Comparison of ENCODE assay signal across 8 mouse cellular contexts in genomic region chr7:3629543-3630477, GRCm38 (mm10). TPM values are rescaled to one million over a fixed set of nuclear protein-coding genes. Genes with fewer than 3 reads are reported as not detected.
DNase-seq lines count a peak whose midpoint lies in the region; ATAC-seq and TF ChIP-seq lines count a peak whose summit lies in the region.

Gene Tfpt (minus strand): TSS chr7:3629929.
Gene Prpf31 (plus strand): TSS chr7:3629985.

- peaks cover 11% of the 10 kb centered on the region for H3K4me1 ChIP-seq in bone marrow macrophage, adult 2 months (ENCODE audit: control insufficient read depth, insufficient read depth, low read length)
- H3K4me1 ChIP-seq in embryonic fibroblast, embryonic 13.5 days (ENCODE audit: control insufficient read depth, insufficient read depth, low read length): peaks cover 8% of the 10 kb centered on the region; the same call in 1 of the 2 replicates
- H3K4me1 ChIP-seq in heart, embryonic 10.5 days: peaks cover 18% of the 10 kb centered on the region
- H3K4me1 ChIP-seq in kidney, embryonic 15.5 days: peaks cover 24% of the 10 kb centered on the region

- H3K9me3 ChIP-seq in heart, embryonic 10.5 days: no peaks in the 10 kb centered on the region
- H3K9me3 ChIP-seq in kidney, embryonic 15.5 days (replicated peaks): no peaks in the 10 kb centered on the region

- H3K9ac ChIP-seq in kidney, embryonic 15.5 days: peak within 1 kb of the TSS; percentile 77

- DNase-seq in A20 (ENCODE audit: low read depth, low spot score) (peak; percentile 97), liver (peak; percentile 91)
- DNase-seq in heart, embryonic 10.5 days (ENCODE audit: low spot score): peak; percentile 96
- DNase-seq in spleen, postnatal 4 days (ENCODE audit: low spot score in 2 of 2): peak; percentile 88 to 92

- 1% methylated on average over 47 of the region's 47 CpGs for WGBS in heart, embryonic 10.5 days
- WGBS in kidney, embryonic 15.5 days: 1% methylated on average over 47 of the region's 47 CpGs

- peak; percentile 92 for ATAC-seq in kidney, embryonic 15.5 days (replicated peaks; ENCODE audit: low FRiP score)
- ATAC-seq in monocyte, adult 5-6 weeks (replicated peaks; ENCODE audit: insufficient number of reproducible peaks, low FRiP score, low TSS enrichment, poor library complexity, severe bottlenecking): peak; percentile 85

- no peaks in the 10 kb centered on the region for H3K27me3 ChIP-seq in heart, embryonic 10.5 days (ENCODE audit: insufficient read depth, poor library complexity, severe bottlenecking)
- H3K27me3 ChIP-seq in kidney, embryonic 15.5 days: no peaks in the 10 kb centered on the region

- H3K4me2 ChIP-seq in kidney, embryonic 15.5 days: peak within 1 kb of the TSS; percentile 91

- peak; percentile 25; the same call in 1 of the 2 replicates for TF ChIP-seq CTCF in bone marrow macrophage, adult 2 months (IDR thresholded peaks at IDR 0.05; ENCODE audit: low read depth, low read length)
- TF ChIP-seq CTCF in embryonic fibroblast, embryonic 13.5 days (IDR thresholded peaks at IDR 0.05; ENCODE audit: borderline replicate concordance, insufficient read depth, low read length): no peak

- peak within 1 kb of the TSS; percentile 77 for H3K27ac ChIP-seq in bone marrow macrophage, adult 2 months (ENCODE audit: insufficient read depth, low read depth, low read length)
- H3K27ac ChIP-seq in embryonic fibroblast, embryonic 13.5 days (ENCODE audit: insufficient read depth, low read length): peak within 1 kb of the TSS; percentile 38
- peak within 1 kb of the TSS; percentile 91 for H3K27ac ChIP-seq in heart, embryonic 10.5 days
- H3K27ac ChIP-seq in kidney, embryonic 15.5 days: peak within 1 kb of the TSS; percentile 90

- H3K36me3 ChIP-seq in heart, embryonic 10.5 days: peaks cover 47% of the 10 kb centered on the region
- H3K36me3 ChIP-seq in kidney, embryonic 15.5 days: peaks cover 58% of the 10 kb centered on the region

- TF ChIP-seq POLR2A in bone marrow macrophage, adult 2 months (IDR thresholded peaks at IDR 0.05; ENCODE audit: borderline replicate concordance, low read depth, low read length): no peak
- peak; percentile 65 for TF ChIP-seq POLR2A in embryonic fibroblast, embryonic 13.5 days (IDR thresholded peaks at IDR 0.05; ENCODE audit: low read depth, low read length)

- peak within 1 kb of the TSS; percentile 77 for H3K4me3 ChIP-seq in bone marrow macrophage, adult 2 months (ENCODE audit: insufficient read depth, low read length)
- H3K4me3 ChIP-seq in embryonic fibroblast, embryonic 13.5 days (ENCODE audit: insufficient read depth, low read length): peak within 1 kb of the TSS; percentile 64
- peak within 1 kb of the TSS; percentile 78 for H3K4me3 ChIP-seq in heart, embryonic 10.5 days
- H3K4me3 ChIP-seq in kidney, embryonic 15.5 days (replicated peaks): peak within 1 kb of the TSS; percentile 76

RNA-seq across cellular contexts. Expression of gene Tfpt, which starts in this region (rescaled TPM):
- 22.6 and 24.4 TPM in 2 replicates for polyA plus RNA-seq in bone marrow macrophage, adult 2 months (2012; ENCODE audit: insufficient read depth, insufficient read length, missing spikeins)
- polyA plus RNA-seq in embryonic fibroblast, embryonic 13.5 days (2011; ENCODE audit: insufficient read length, low read depth, missing spikeins): 13.7 and 17.3 TPM in 2 replicates
- 19.4 and 34.5 TPM in 2 replicates for polyA plus RNA-seq in heart, embryonic 10.5 days (2016; fragmentation: Nextera tagmentation; extraction: Ambion mirVana)
- 22.6 and 23.9 TPM in 2 replicates for polyA plus RNA-seq in kidney, embryonic 15.5 days (2015; fragmentation: Nextera tagmentation; extraction: Ambion mirVana)
- 20.6 to 34.9 TPM (median 28.7 TPM) in 3 replicates for total RNA-seq in monocyte, adult 5-6 weeks (2017)

RNA-seq across cellular contexts. Expression of gene Prpf31, which starts in this region (rescaled TPM):
- 37.6 and 46.3 TPM in 2 replicates for polyA plus RNA-seq in bone marrow macrophage, adult 2 months (2012; ENCODE audit: insufficient read depth, insufficient read length, missing spikeins)
- polyA plus RNA-seq in embryonic fibroblast, embryonic 13.5 days (2011; ENCODE audit: insufficient read length, low read depth, missing spikeins): 42.2 and 51.8 TPM in 2 replicates
- polyA plus RNA-seq in heart, embryonic 10.5 days (2016; fragmentation: Nextera tagmentation; extraction: Ambion mirVana): 90.1 and 121 TPM in 2 replicates
- 110 and 116 TPM in 2 replicates for polyA plus RNA-seq in kidney, embryonic 15.5 days (2015; fragmentation: Nextera tagmentation; extraction: Ambion mirVana)
- total RNA-seq in monocyte, adult 5-6 weeks (2017): 50.9 to 63.8 TPM (median 57.8 TPM) in 3 replicates

Comparison
In these comparisons a context has a peak if more than half of its experiments do, and no peak if none do; other contexts are left out.
1. Peak in every context shown above with its lines: DNase-seq, ATAC-seq, H3K4me3 ChIP-seq and H3K27ac ChIP-seq.
2. H3K27ac ChIP-seq: peak in every context shown above with its lines; median percentile 91 in heart, embryonic 10.5 days; 90 in kidney, embryonic 15.5 days; 77 in bone marrow macrophage, adult 2 months; 38 in embryonic fibroblast, embryonic 13.5 days.